Mouse (Mus musculus) intestine, embryonic 14.5 days (tissue): ENCODE data around the gene Lurap1l. TPM values are rescaled to one million over a fixed set of nuclear protein-coding genes. Genes with fewer than 3 reads are reported as not detected.

Source experiments
- ATAC-seq: fragments of 200-750 bp; cut with Nextera tagmentation; replicated peaks from 2 replicates; pipeline ENCODE4 v1.8.0; 2017; ENCODE audit warnings: low read depth, moderate number of reproducible peaks, moderate TSS enrichment, moderate library complexity; ENCODE audit not compliant: low FRiP score, low TSS enrichment
- DNase-seq: peaks from one replicate; pipeline ENCODE4 v3.0.0-alpha.2; 2018; ENCODE audit warnings: low spot score
- H3K27ac ChIP-seq: fragments of 300-500 bp; sonication (generic); 2 replicates; pipeline ENCODE4 v1.5.1; 2014; ENCODE audit warnings: low read depth, mild to moderate bottlenecking, control low read depth
- H3K27me3 ChIP-seq: fragments of 300-500 bp; sonication (generic); replicated peaks from 2 replicates; pipeline ENCODE4 v1.6.1; 2014; ENCODE audit warnings: low read length, control low read depth; ENCODE audit not compliant: control insufficient read depth, insufficient read depth
- H3K36me3 ChIP-seq: fragments of 300-500 bp; sonication (generic); 2 replicates; pipeline ENCODE4 v1.6.1; 2014; ENCODE audit warnings: low read length, control low read depth; ENCODE audit not compliant: control insufficient read depth, insufficient read depth
- H3K4me1 ChIP-seq: fragments of 300-500 bp; sonication (generic); replicated peaks from 2 replicates; pipeline ENCODE4 v1.6.1; 2014; ENCODE audit warnings: low read length, control low read depth, mixed read lengths; ENCODE audit not compliant: control insufficient read depth, insufficient read depth
- H3K4me2 ChIP-seq: fragments of 300-500 bp; sonication (generic); 2 replicates; pipeline ENCODE4 v1.6.1; 2014; ENCODE audit warnings: low read length
- H3K4me3 ChIP-seq: fragments of 300-500 bp; sonication (generic); 2 replicates; pipeline ENCODE4 v1.5.1; 2014; ENCODE audit warnings: low read depth, low read length, control low read depth, mixed read lengths
- H3K9ac ChIP-seq: fragments of 300-500 bp; sonication (generic); 2 replicates; pipeline ENCODE4 v1.6.1; 2014; ENCODE audit warnings: mild to moderate bottlenecking, low read length
- H3K9me3 ChIP-seq: fragments of 300-500 bp; sonication (generic); 2 replicates; pipeline ENCODE4 v1.6.1; 2016; ENCODE audit warnings: low read length, control low read depth; ENCODE audit not compliant: control insufficient read depth
- WGBS: fragments of 180-500 bp; shearing (Covaris S2); extraction: QIAGEN DNeasy Blood & Tissue Kit; methylation state at CpG from one replicate; pipeline ENCODE4 v1.1.7; 2014; 5-methylcytosine and 5-hydroxymethylcytosine counted together
- polyA plus RNA-seq: library from polyadenylated mRNA; unstranded; fragments of >200 nt; fragmentation: Nextera tagmentation; extraction: Ambion mirVana; gene quantifications from 2 replicates; pipeline ENCODE4 v1.2.1, GENCODE M21; 2014

Gene Lurap1l
- polyA plus RNA-seq, 1 experiment from 2014 or later: 15.5 TPM

- peak; percentile 42 for DNase-seq
- H3K4me1 ChIP-seq: no peaks in the 10 kb centered on the region
- H3K9ac ChIP-seq: no peak overlapping the region
- no peaks in the 10 kb centered on the region for H3K9me3 ChIP-seq
- H3K4me2 ChIP-seq: no peak overlapping the region
- 55% methylated on average over 4 of the region's 4 CpGs for WGBS
- ATAC-seq: 0 out of 2 replicates have a peak, but pooled peaks have one; percentile 24
- no peak overlapping the region for H3K27ac ChIP-seq
- H3K36me3 ChIP-seq: no peaks in the 10 kb centered on the region
- no peaks in the 10 kb centered on the region for H3K27me3 ChIP-seq
- H3K4me3 ChIP-seq: no peak overlapping the region
Measured at GRCm38 (mm10) chr4:80875055-80875454, 35.4 kb upstream of the Lurap1l start.

GRCm38 (mm10) chr4:80881996-80882599 lies 28.3 kb upstream of the Lurap1l start:
- no peak for ATAC-seq
- DNase-seq: no peak
- no peak overlapping the region for H3K4me3 ChIP-seq
- H3K27me3 ChIP-seq: no peaks in the 10 kb centered on the region
- no peak overlapping the region for H3K9ac ChIP-seq
- H3K4me1 ChIP-seq: no peaks in the 10 kb centered on the region
- no peak overlapping the region for H3K27ac ChIP-seq
- 78% methylated on average over 1 of the region's 1 CpGs for WGBS
- H3K9me3 ChIP-seq: no peaks in the 10 kb centered on the region
- no peak overlapping the region for H3K4me2 ChIP-seq
- no peaks in the 10 kb centered on the region for H3K36me3 ChIP-seq

DNA sequence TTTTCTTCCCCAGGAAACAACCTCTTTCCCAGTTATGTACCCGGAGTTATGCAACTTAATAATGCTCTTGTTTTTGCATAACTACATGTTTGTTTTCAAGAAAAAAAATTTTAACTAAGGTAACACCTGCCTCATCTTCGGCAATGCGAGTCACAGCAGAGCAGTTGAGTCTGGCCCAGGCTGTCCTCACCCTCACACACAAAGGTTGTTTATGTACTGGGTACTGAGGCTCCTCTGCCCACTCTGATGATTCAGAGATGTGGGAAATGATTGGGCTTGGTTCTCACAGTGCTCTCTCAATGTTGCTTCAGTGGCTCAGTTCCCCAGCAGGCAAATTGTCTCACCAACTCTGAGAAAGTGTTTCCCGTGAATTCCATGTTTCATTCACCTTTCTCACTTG lies 23.8 kb upstream of the Lurap1l start:
- Histone ChIP-seq H3K4me3 (no peak overlapping the region), H3K36me3 (no peaks in the 10 kb centered on the region), H3K9me3 (no peaks in the 10 kb centered on the region), H3K4me2 (no peak overlapping the region), H3K4me1 (no peaks in the 10 kb centered on the region), H3K27me3 (no peaks in the 10 kb centered on the region), H3K27ac (no peak overlapping the region), H3K9ac (no peak overlapping the region)
- DNase-seq: no peak
- 75% methylated on average over 4 of the region's 4 CpGs for WGBS
- ATAC-seq: no peak

DNA sequence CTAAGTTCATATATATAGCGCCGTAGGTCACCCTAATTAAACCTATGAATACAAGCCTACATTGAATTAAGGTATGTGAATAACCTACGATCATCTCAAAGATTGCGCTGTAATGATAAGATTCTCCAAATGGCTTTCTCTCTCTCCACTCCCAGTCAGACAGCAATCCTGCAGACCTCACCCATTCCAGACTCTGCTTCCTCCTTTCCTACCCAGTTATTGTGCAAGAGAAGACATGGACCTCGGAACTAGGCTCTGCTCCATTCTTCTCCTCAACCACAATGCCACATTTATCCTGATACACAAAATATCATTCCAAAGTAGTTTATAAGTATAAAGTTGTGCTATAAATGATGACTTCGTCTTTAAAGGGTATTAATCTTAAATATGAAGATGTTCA lies 19.4 kb upstream of the Lurap1l start:
- Histone ChIP-seq H3K27me3 (no peaks in the 10 kb centered on the region), H3K9me3 (no peaks in the 10 kb centered on the region), H3K4me2 (no peak overlapping the region), H3K9ac (no peak overlapping the region), H3K27ac (no peak overlapping the region), H3K36me3 (no peaks in the 10 kb centered on the region), H3K4me1 (0 out of 2 replicates have a peak, but pooled peaks cover 2% of the 10 kb centered on the region), H3K4me3 (no peak overlapping the region)
- ATAC-seq (no peak), DNase-seq (no peak)
- 93% methylated on average over 6 of the region's 6 CpGs for WGBS

DNA sequence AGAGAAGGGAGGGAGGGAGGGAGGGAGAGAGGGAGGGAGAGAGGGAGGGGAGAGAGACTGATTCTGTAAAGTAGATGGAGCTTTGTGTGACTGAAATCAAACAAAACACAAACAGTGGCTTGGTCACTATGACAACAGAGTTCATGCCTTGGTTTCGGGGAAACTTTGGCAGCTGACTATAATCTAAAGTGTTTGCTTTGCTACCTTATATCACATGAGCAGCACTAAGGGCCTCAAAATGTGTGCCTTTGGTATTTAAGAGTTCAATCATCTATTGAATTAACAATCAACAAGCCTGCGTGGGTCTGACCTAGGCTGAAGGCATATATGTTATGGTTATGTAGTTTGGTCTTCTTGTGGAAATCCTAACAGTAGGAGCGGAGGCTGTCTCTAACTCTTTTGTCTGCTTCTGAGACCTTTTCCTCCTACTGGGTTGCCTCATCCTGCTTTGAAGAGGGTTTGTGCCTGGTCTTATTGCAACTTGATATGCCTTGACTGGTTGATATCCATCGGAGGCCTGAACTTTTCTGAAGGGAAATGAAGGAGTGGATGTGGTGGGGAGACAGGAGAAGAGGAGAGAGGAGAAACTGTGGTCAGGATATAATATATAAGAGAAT lies 15.1 kb upstream of the Lurap1l start:
- 0 out of 2 replicates have a peak, but pooled peaks cover 2% of the 10 kb centered on the region for H3K4me1 ChIP-seq
- no peak overlapping the region for H3K27ac ChIP-seq
- 63% methylated on average over 4 of the region's 4 CpGs for WGBS
- no peak overlapping the region for H3K9ac ChIP-seq
- no peak overlapping the region for H3K4me3 ChIP-seq
- H3K9me3 ChIP-seq: no peaks in the 10 kb centered on the region
- H3K27me3 ChIP-seq: no peaks in the 10 kb centered on the region
- H3K4me2 ChIP-seq: no peak overlapping the region
- no peak for DNase-seq
- 0 out of 2 replicates have a peak, but pooled peaks have one; percentile 36 for ATAC-seq
- no peaks in the 10 kb centered on the region for H3K36me3 ChIP-seq

- no peaks in the 10 kb centered on the region for H3K27me3 ChIP-seq
- H3K4me1 ChIP-seq: no peaks in the 10 kb centered on the region
- no peak overlapping the region for H3K9ac ChIP-seq
- no peaks in the 10 kb centered on the region for H3K36me3 ChIP-seq
- WGBS: 52% methylated on average over 3 of the region's 3 CpGs
- no peak overlapping the region for H3K4me2 ChIP-seq
- no peak for ATAC-seq
- H3K9me3 ChIP-seq: no peaks in the 10 kb centered on the region
- no peak for DNase-seq
- H3K4me3 ChIP-seq: no peak overlapping the region
- H3K27ac ChIP-seq: no peak overlapping the region
Measured at GRCm38 (mm10) chr4:80906726-80907125, 3.7 kb upstream of the Lurap1l start.

GRCm38 (mm10) chr4:80907973-80908372 lies 2.5 kb upstream of the Lurap1l start:
- ATAC-seq (no peak), DNase-seq (no peak)
- H3K27ac ChIP-seq: no peak overlapping the region
- H3K4me1 ChIP-seq: no peaks in the 10 kb centered on the region
- WGBS: 73% methylated on average over 5 of the region's 5 CpGs
- H3K36me3 ChIP-seq: no peaks in the 10 kb centered on the region
- H3K4me2 ChIP-seq: no peak overlapping the region
- H3K9me3 ChIP-seq: no peaks in the 10 kb centered on the region
- H3K27me3 ChIP-seq: no peaks in the 10 kb centered on the region
- H3K9ac ChIP-seq: no peak overlapping the region
- no peak overlapping the region for H3K4me3 ChIP-seq

DNA sequence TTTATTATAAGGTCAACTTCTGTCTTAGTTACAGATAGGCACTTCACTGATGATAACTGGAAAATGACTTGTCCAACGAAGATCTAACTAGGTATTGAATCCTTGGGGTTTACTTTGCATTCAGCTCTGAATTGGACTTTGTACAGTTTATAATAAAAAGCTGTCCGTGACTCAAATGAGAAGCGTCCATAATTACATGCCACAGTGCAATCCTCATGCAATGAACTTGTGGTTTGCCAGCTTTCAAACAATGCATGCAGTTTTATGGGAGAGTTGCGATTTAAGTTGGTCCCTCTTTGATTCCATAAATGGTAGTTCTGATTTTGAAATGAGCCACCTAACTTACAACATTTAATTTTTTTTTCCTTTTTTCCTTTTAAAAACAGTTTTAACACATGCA lies 1.5 kb upstream of the Lurap1l start:
- DNase-seq (no peak), ATAC-seq (no peak)
- Histone ChIP-seq H3K9me3 (no peaks in the 10 kb centered on the region), H3K4me2 (no peak overlapping the region), H3K9ac (no peak overlapping the region), H3K36me3 (no peaks in the 10 kb centered on the region), H3K4me3 (no peak overlapping the region), H3K27me3 (no peaks in the 10 kb centered on the region), H3K27ac (no peak overlapping the region), H3K4me1 (no peaks in the 10 kb centered on the region)
- 71% methylated on average over 4 of the region's 4 CpGs for WGBS
